Mouse (Mus musculus) layer of hippocampus, postnatal 36 days (tissue): ENCODE measurements around the gene Otx1. TPM values are rescaled to one million over a fixed set of nuclear protein-coding genes. Genes with fewer than 3 reads are reported as not detected.

Experiments
- DNase-seq, 2 experiments: peaks; one replicate each; pipeline ENCODE4 v3.0.0; 2022
- total RNA-seq, 2 experiments: library from RNA; stranded (reverse); gene quantifications; 2 replicates each; pipeline ENCODE4 v1.2.3; 2021

Otx1 gene
- 1 to 10 TPM; 3.1 to 4.6 TPM for total RNA-seq

DNA sequence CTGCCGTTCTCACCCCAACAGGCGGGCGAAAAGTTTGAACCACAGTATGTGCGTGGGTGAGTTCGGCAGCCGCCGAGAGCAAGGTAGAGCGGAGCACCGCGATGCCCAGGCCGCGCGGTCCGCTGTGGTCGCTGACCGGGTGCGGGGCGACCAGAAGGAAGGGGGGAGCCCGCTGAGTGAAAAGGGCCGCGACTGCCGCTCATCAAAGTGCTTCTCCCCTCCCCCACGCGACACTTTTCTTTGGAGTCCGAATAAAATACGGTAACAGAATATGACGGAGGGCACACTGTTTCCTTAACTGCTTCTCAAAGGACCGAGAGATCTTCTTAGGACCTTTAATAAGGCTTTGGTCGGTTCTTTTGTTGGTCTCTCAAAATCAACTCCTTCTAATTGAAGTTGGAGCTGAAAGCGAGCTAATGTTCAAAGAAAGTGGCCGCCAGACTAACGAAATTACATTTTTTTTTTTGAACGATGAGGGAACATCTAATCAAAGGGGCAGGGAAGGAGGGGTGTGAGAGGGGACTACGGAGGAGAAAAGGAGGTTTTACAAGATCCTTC is at the start of gene Otx1:
TSS of gene Otx1 (minus strand) at position 115 of the 558 bp plus-strand sequence.
- DNase-seq, result peak; percentile 18 to 31

DNA sequence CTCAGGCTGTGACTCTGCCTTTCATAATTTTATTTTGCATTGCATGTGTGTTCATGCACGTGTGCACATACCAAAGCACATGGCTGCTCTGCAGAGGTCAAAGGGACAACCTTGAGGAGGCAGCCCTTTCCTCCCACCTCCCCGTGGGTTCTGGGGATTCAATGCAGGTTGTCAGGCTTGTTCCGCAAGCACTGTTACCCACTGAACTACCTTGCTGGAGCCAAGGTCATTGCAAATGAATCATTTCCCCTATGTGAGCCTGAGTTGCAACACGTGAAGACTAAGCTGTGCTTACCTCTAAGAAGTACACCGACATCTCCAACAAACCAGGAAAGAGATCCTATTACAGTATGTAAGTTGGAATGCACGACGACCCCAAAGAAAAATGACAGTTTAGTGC is 48.2 kb upstream of the Otx1 start:
- no peak for DNase-seq

DNA sequence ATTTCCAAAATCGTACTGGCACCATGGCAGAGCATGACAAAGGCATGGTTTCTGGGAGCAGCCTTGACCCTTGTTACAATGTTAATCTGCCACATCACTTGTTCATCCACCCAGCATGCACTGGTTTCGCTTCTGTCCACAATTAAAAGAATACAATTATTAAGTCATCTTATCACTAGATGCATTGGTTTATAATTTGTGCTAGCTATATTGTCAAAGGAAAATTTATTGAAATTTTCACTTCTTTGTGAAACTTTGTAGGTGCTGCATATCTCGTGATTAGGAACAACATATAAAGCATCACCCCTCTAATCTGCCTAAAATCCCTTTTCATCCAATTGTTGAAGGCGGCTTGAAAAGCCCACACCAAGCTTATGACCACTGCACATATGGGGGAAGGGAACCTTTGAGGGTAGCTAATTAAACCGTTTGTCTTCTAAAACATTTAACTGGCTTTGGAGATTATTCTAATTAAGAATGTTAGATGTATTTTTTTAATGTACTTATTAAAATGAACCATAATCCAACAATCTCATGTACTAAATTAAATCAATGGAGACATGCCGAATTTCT is 37.2 kb upstream of the Otx1 start:
- DNase-seq, result no peak

DNA sequence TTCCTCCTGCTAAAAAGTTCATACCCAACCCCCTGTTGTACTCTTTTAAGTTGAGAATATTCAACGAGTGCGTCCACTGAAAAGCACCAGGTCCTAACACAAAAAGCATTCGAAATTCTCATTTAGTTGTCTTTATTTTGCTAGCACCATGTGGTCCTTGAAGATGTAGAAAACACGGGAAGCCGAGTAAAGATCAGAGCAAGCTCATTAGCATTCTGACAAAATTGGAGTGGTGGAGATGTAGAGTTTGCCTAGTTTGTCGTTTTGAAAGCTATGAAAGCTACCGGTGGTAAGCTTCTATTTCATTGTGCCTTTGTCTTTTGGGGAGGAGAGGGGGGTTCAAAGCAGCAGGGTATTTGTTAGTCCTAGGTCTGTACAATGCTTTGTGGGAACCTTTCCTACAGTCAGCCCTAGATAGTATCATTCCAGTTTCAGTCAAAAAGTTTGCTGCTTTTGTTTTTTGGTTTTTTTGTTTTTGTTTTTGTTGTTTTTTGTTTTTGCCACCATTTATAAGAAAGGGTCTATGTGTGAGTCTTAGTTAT is 31.9 kb upstream of the Otx1 start:
- no peak for DNase-seq

DNA sequence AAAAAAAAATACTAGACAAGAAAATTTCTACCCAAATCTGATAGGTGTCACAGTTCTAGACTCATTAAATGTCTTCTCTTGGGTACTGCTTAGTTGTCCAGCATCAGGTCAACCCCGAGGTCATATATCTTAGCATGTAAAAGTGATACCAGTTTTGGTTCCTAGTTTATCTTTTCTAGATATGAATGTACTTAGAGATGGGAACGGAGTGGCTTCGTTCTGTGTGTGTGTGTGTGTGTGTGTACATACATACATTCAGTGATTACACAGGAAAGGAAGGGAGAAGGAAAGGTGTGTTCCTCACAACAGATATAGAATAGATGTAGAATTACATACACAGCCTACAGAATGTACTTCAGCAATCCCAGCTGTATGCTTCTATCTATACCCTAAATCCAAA is 30.9 kb upstream of the Otx1 start:
- no peak for DNase-seq

DNA sequence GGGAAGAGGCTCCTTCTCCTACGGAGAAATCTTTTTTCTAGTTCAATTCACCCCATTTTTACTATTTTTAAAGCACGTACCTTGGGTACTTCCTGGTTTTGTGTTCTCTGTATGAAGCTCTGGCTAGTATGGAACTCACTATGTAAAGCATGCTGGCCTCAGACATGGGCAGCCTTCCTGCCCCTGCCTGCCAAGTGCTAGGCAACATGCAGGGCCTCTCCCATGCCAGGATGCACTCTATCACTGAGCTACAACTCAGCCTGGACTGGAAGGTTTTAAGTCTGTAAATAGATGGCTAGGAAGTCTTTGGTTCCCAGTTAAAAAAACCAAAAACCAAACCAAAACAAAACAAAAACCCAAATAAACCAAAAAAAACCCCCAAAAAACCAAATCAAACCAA is 17.9 kb upstream of the Otx1 start:
- no peak for DNase-seq

DNA sequence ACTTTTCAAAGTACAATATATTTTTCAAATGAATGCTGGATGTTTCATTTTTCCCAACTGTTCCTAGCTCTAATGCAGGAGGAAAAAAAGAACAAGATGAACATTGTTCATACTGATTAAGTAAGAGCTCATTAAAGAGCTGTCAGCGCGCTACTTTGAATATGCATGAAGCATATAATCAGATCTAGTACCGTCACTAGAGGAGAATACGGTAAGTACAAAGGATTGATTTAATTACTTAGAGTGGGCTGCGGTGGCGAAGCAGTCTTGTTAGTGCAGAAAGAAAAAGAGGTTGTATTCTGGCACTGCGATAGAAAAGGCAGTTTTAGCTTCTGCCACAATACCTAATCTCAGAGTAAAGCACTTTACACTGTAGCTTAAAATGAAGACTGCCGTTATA is 14.7 kb upstream of the Otx1 start:
- peak in 1 of 2 experiments; percentile 6 for DNase-seq

DNA sequence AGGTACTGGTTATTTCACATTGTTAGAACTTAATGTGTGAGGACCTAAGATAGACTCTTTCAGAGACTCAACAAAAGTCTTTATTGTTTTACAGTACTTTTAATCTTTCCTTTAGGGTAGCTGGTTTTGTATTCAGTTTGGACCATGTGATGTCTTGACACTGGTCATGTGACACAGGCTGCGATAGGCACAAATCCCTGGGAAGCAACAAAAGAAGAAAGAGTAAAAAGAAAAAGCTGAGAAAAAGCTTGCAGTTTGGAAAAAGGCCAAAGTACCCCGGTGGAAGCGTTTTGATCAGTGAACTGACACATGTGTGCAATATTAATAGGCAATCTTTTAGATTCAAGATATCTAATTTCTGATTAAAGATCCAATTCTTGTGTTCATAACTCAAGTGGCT is 13.6 kb upstream of the Otx1 start:
- no peak for DNase-seq

DNA sequence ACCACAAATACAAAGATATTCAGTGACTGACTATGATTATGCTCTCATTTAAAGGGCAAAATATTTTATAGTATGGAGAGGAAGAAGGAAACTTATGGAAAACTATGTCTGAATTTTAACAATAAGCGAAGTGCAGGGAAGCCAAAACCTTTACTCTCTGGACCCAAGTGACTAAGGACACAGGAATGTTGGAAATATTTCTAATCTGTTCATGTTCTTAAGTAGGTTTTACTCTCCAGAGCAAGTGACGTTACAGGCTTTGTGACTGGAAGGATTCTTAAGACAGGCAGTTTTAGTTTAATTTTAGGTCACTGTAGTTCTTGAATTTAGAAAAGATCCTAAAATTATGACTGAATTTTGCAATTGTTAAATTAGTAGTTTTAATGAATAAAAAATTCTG is 6.1 kb upstream of the Otx1 start:
- no peak for DNase-seq

DNA sequence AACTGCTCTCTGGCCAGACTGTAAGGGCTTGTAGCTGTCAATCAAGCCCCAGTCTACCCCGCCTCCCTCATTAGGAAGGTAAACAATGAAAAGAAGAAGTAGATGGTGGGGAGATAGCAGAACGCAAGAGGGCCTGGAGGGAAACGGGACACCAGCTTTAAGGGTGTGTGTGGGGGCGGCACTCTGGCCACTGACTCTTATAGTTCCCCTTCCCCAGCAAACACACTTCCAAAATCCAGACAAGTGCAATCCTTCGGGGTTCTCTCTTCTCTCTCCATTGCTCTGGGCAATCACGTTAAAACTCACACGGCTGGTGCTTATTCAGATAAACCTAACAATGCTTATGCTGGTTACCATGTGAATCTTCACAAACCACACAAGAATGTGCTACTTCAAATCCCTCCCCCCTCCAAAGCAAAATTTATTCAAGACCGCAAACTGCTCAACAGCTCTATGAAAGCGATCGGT is 5.5 kb upstream of the Otx1 start:
- DNase-seq, result no peak

DNA sequence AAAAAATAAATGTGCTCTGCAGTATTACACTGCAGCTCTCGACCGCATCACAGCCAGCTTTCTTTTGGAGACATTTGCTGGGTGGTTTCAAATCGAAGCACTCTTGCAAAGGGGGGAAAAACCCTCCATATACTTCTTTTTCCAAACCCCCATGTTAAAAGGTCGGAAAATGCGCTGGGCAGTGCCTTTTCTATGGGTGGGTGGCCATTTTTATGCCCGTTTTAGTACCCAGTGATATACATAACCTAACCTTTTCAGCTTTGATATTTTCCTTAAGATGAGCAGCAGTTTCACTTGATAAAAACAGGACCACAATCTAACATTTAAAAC is 5.0 kb upstream of the Otx1 start:
- no peak for DNase-seq

DNA sequence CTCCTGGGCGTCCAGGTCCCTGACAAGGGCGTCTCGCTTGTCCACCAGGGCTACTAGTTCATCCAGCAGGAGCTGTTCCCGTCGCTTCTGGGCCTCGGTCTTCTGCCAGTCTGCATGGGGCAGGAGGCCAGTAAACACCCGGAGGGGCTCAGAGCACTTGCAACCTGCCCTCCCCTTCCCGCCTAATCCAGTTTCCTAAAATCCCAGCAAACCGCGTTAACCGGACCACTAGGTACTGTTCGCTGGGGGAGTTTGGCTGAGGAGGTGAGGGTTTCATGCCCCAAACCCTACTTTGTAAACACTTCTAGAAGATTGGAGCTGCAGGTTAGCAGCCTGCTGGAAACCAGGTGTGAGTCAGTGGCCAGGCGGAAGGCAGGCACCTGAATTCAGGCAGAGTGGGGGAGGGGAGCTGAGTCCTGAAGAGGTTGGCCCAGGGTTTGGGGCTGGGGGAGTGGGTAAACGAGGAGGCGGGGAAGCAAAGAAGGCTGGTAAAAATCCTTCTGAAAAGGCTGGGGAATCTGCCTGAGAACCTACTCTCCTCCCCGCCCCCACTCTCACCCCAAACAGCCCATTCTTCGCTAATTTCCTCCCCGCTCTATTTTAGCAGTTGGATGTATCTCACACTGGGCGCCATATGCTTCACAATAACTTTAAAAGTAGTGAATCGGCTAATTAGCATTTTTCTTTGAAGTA is 4.5 kb upstream of the Otx1 start:
- peak in 1 of 2 experiments; percentile 9 for DNase-seq

DNA sequence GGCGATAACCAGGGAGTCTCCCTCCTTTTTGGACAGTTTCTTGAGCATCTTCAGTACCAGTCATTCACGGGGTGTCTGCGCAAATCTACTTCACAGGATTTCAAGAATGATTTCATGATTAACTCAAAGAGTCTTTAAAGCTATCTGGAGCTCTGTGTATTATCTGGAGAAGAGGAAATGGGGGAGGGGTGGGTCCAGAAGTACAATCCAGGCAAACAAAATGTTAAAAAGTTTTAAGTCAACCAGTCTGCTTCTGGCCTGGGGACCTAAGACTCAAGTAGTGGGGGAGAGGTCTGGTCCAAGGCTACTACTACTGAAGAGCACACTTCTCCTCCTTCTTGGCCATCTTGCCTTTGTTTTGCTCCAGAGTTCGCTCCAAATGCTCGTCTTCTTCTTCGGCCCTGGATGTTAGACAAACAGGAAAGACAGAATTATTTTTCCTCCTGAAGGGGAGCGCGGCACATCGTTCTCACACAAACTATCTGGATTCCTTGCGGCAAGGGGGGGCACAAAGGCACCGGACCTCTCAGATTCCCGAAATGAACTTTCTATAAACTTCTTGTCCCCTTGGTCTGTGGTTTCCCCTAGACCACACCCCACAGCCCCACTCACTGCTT is 3.9 kb upstream of the Otx1 start:
- DNase-seq, result no peak

DNA sequence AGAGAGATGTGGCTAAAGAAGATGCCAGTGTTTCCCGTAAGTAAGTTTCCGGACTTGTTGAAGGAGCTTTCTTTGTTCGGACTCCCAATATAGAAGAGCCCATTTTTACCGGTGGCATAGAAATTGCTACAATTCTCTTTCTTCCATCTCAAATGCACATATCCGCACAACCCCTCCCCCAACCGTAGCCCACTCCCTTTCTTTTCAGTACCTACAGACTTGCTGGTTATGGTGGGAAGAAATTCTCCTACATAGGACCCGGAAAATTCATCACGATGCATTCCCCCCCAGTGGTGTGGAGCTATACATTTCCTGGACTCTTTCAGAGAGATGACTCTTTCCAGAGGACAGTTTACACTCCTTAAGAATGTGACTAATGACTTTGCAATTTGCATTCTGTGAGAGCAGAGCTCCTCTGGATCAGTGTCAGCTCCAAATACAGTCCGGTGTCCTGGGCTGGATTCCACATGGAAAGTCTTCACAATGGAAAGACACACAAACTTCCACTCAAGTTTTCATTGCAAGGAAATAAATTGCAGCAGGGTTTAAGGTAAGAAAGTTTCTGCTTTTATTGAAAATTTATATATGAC is 2.7 kb upstream of the Otx1 start:
- no peak for DNase-seq

DNA sequence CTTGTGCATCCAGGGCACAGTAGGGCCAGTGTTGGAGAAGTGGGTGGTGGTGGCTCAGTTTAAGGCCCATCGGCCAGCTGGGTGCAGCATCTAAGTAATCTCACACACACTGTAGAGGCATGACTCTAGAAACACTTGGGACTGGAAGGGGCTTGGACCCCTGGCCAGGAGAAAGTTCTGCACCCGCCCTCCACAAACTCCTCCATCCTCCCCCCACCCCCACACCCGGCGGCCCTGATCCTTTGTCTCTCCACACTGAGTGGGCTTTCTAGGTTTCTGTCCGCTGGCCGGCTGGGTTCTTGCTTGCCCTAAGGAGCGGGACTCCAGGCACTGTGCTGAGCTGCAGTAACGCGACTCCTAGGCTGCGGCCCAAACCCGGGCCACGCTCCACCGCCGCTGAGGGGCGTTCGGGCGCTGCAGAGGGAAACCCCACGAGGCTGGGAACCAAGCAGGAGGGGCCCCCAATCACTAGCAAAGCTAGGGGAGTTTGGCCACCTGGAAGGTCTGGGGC is 1.7 kb upstream of the Otx1 start:
- peak; percentile 10 to 17 for DNase-seq

DNA sequence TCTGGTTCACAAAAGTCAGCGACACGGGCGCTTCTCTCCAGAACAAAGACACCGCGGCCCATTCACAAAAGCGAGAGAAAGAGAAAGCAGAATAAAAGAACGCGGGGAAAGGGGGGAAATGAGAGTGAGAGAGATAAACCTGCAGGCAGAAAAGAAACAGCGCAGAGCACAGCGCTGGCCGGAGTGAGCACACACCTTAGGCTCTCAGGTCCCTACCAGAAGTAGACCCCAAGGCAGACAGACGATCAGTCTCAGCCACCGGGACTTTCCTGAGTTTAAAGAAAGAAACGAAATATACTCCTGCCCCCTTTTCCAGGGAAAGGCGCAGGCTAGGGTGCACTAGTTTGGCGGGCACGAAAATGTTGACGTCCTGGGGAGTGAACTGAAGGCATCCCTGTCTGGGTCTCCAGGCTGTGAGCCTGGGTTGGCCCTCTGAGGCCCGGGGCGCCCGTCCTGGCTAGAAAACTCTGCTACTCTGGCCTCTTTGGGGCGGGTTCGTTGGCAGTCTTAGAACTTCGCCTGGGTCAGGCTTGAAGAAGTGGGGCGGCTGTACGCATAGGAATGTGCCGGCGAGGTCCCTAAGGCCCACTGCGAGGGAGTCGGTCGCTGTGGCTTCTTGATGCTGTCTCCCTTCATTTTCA is 764 bp upstream of the Otx1 start:
- DNase-seq, result peak; percentile 19 to 28

DNA sequence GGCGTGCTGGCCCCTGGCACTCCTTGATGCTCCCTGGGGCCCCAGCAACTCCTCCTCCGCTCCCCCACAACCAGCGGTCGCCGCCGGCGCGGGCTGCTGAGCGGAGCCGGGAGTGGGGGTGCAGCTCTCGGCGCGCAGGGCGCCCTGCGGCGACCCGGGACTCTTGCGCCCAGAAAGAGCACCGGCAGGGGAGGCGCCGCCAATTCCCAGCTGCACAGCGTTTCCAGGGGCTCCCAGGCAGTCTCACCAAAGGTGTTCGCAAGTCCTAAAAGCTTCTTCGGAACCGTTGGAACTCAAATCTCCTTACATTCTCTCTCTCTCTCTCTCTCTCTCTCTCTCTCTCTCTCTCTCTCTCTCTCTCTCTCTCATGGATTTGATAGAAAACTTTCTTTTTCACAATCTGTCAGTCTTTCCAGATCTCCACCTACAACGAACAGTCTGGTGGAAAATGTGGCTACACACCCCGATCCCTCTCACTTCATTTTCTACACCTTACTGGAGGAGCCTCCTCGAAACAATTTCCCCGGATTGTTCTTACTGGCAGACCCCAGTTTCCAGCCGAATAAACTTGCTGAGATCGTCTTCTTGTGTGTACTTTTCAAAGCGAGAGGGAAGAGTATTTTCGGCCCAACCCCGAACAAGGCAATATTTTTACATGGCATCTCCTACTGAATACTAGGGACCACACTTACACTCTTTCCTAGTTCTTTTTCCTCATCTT is 475 bp downstream of the Otx1 start:
- peak; percentile 7 to 25 for DNase-seq

DNA sequence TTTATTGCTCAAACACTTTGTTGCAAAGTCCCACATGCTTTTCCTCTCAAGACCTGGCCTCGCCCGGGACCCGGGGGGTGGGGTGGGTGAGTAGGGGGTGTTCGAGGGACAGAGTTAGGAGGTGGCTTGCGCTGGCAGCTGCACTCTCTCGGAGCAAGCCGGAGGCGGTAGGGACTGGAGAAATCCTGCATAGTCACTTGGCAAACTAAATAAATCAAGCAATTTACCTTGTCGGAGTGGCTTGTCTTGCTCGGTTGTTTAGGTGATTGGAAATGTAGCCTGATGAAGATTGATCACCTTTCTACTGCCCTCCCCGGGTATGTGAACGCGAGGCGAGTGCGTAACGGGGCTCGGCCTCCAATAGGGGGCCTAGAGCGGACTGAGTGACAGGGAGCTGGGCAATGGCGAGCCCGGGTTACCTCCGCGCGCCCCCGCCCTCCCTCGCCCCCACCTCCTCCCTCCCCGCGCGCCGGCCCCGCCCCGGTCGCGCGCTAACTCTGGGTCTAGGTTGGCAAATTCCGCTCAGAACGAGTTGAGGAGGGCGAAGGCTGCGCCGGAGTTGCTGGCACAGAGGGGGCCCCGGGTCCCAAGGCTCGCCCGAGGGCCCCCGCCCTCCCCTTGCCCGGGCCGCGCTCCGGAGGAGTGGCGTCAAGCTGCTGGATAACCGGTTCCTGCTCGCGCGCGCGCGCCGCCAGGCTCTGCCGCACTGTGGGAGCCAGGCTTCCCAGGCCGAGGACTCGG is 1.2 kb downstream of the Otx1 start:
- peak; percentile 56 to 58 for DNase-seq

DNA sequence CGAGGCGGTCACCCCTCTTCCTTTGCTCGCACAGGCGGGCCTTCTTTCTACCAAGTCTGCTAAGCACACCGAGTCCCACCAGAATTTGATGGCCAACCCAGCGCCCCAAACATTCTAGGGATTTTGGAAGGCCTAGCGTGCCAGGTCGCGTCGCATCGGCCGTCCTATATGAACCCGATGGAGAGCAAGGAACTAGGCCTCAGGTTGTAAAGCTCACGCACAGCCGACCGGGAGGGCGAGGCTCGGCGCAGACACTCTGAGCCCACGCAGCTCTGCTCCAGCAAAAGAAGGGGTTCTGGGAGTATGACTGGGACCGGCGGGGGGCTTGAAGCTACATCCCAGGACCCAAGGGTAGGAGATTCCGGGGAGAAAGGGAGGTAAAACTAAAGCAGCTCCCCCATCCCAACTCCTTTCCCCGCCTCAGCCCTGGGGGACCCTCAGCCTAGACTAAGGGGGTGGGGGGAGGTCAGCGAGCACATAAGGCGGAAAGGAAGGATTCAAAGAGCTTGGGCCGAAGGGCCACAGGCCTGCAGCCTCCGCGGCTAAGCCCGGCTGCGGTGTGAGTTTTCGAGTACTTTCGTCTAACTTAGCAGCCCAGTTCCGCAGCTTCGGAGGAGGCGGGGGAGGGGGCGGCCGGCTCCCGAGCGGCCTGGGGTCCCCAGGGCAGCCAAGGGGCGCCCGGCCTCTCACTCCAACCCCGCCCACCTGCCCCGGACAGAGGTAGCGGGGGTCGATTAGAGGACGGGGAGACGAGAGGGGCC is 2.2 kb downstream of the Otx1 start:
- peak; percentile 3 to 4 for DNase-seq
